Mouse (Mus musculus) lung, postnatal 0 days (tissue): Measurements from ENCODE around the gene Rin1. TPM values are rescaled to one million over a fixed set of nuclear protein-coding genes. Genes with fewer than 3 reads are reported as not detected.

Experiments used
- ATAC-seq: fragments of 200-750 bp; cut with Nextera tagmentation; 2 replicates; pipeline ENCODE4 v1.8.0; 2017; ENCODE audit warnings: moderate library complexity
- DNase-seq: peaks from one replicate; pipeline ENCODE4 v3.0.0-alpha.2; 2016; ENCODE audit warnings: low spot score
- H3K27ac ChIP-seq: fragments of 300-500 bp; sonication (generic); 2 replicates; pipeline ENCODE4 v1.5.1; 2014; ENCODE audit warnings: antibody characterized with exemption, mild to moderate bottlenecking, low read length, mixed read lengths
- H3K27me3 ChIP-seq: fragments of 300-500 bp; sonication (generic); replicated peaks from 2 replicates; pipeline ENCODE4 v1.6.1; 2014; ENCODE audit warnings: low read length, mixed read lengths; ENCODE audit not compliant: insufficient read depth
- H3K36me3 ChIP-seq: fragments of 300-500 bp; sonication (generic); 2 replicates; pipeline ENCODE4 v1.6.1; 2014; ENCODE audit warnings: low read length, mixed read lengths; ENCODE audit not compliant: insufficient read depth
- H3K4me1 ChIP-seq: fragments of 300-500 bp; sonication (generic); 2 replicates; pipeline ENCODE4 v1.6.1; 2014; ENCODE audit warnings: antibody characterized with exemption, low read depth, low read length, mixed read lengths; ENCODE audit not compliant: insufficient read depth
- H3K4me2 ChIP-seq: fragments of 300-500 bp; sonication (generic); replicated peaks from 2 replicates; pipeline ENCODE4 v1.6.1; 2014; ENCODE audit warnings: low read depth, mild to moderate bottlenecking, low read length, moderate library complexity, mixed read lengths
- H3K4me3 ChIP-seq: fragments of 300-500 bp; sonication (generic); 2 replicates; pipeline ENCODE4 v1.5.1; 2014; ENCODE audit warnings: low read depth, low read length
- H3K9ac ChIP-seq: fragments of 300-500 bp; sonication (generic); replicated peaks from 2 replicates; pipeline ENCODE4 v1.6.1; 2014; ENCODE audit warnings: low read depth, mild to moderate bottlenecking
- H3K9me3 ChIP-seq: fragments of 300-500 bp; sonication (generic); 2 replicates; pipeline ENCODE4 v1.6.1; 2016; ENCODE audit warnings: low read length, mixed read lengths
- CTCF ChIP-seq: IDR thresholded peaks from 2 replicates; pipeline ENCODE4 v1.5.1; 2016; ENCODE audit warnings: antibody characterized with exemption, mild to moderate bottlenecking
- EP300 ChIP-seq: IDR thresholded peaks from 2 replicates; pipeline ENCODE4 v1.6.1; 2016; ENCODE audit warnings: antibody characterized with exemption, mild to moderate bottlenecking, control low read depth
- WGBS: fragments of 180-500 bp; shearing (Covaris S2); extraction: QIAGEN DNeasy Blood & Tissue Kit; methylation state at CpG from one replicate; pipeline ENCODE4 v1.1.7; 2014; 5-methylcytosine and 5-hydroxymethylcytosine counted together
- polyA plus RNA-seq: library from polyadenylated mRNA; unstranded; fragments of >200 nt; fragmentation: Nextera tagmentation; extraction: Ambion mirVana; gene quantifications from 2 replicates; pipeline ENCODE4 v1.2.1, GENCODE M21; 2015

Gene Rin1
- polyA plus RNA-seq, 1 experiment from 2014 or later, result 1.7 TPM

DNA sequence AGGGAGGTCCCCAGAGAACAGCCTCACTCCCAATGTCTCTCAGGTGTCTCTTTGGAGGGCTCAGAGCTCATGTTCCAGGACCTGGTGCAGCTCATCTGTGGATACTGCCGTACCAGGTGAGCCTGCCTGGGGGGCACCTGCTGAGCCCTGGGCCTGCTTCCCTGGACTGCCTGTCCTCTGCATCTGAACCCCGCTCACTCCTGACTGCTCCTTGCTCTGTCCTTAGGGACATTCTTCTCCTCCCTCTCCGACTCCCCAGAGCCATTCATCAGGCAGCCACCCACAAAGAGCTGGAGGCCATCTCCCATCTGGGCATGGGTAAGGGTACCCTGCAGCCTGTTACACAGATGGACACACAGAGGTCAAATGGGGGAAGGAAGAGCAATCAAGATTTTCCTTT, 1.2 kb downstream of the Rin1 start:
- peaks cover 13% of the 10 kb centered on the region; the same call in 1 of the 2 replicates for H3K36me3 ChIP-seq
- no peak for DNase-seq
- H3K9me3 ChIP-seq, result no peaks in the 10 kb centered on the region
- H3K4me2 ChIP-seq, result peak overlapping the region; percentile 54
- H3K9ac ChIP-seq, result no peak overlapping the region
- no peak for ATAC-seq
- H3K4me3 ChIP-seq, result peak overlapping the region; percentile 14
- WGBS, result 35% methylated on average over 2 of the region's 3 CpGs
- H3K27me3 ChIP-seq, result no peaks in the 10 kb centered on the region
- TF ChIP-seq CTCF, result no peak
- no peak for TF ChIP-seq EP300
- no peak overlapping the region for H3K27ac ChIP-seq
- H3K4me1 ChIP-seq, result no peaks in the 10 kb centered on the region

DNA sequence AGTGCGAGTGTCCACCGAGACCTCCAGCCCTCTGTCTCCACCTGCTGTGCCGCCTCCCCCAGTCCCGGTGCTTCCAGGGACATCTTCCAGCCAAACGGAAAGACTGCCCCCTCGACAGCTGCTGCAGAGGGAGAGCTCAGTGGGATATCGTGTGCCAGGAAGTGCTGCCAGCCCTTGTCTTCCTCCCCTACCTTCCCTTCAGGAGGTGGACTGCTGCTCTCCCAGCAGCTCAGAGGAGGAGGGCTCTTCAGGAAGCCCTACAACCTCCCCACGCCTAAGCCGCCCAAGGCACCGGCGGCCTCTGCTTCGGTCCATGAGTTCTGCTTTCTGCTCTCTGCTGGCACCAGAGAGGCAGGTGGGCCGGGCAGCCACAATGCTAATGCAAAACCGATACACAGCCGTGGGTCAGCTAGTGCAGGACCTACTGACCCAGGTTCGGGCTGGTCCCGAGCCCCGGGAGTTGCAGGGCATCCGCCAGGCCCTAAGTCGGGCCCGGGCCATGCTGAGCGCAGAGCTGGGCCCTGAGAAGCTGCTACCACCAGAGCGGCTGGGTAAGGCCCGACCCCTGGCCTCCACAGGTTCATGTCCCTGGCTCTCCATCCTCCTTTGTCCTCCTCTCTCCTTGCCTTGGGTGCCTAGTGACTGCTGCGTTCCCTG, 2.0 kb downstream of the Rin1 start:
- H3K27me3 ChIP-seq, result no peaks in the 10 kb centered on the region
- no peak for TF ChIP-seq CTCF
- TF ChIP-seq EP300, result no peak
- DNase-seq (no peak), ATAC-seq (no peak)
- H3K4me3 ChIP-seq, result no peak overlapping the region
- WGBS, result 44% methylated on average over 24 of the region's 25 CpGs
- H3K36me3 ChIP-seq, result peaks cover 10% of the 10 kb centered on the region; the same call in 1 of the 2 replicates
- no peaks in the 10 kb centered on the region for H3K9me3 ChIP-seq
- no peak overlapping the region for H3K9ac ChIP-seq
- H3K4me1 ChIP-seq, result no peaks in the 10 kb centered on the region
- 0 out of 2 replicates have a peak overlapping the region, but pooled peaks have one; percentile 14 for H3K4me2 ChIP-seq
- H3K27ac ChIP-seq, result no peak overlapping the region

GRCm38 (mm10) chr19:5052853-5053252, 2.6 kb downstream of the Rin1 start:
- Histone ChIP-seq H3K9ac (no peak overlapping the region), H3K36me3 (peaks cover 8% of the 10 kb centered on the region; the same call in 1 of the 2 replicates), H3K4me3 (no peak overlapping the region), H3K9me3 (no peaks in the 10 kb centered on the region), H3K27me3 (no peaks in the 10 kb centered on the region), H3K27ac (no peak overlapping the region), H3K4me2 (no peak overlapping the region), H3K4me1 (no peaks in the 10 kb centered on the region)
- no peak for DNase-seq
- ATAC-seq, result no peak
- WGBS, result 68% methylated on average over 17 of the region's 17 CpGs
- no peak for TF ChIP-seq EP300
- TF ChIP-seq CTCF, result no peak

DNA sequence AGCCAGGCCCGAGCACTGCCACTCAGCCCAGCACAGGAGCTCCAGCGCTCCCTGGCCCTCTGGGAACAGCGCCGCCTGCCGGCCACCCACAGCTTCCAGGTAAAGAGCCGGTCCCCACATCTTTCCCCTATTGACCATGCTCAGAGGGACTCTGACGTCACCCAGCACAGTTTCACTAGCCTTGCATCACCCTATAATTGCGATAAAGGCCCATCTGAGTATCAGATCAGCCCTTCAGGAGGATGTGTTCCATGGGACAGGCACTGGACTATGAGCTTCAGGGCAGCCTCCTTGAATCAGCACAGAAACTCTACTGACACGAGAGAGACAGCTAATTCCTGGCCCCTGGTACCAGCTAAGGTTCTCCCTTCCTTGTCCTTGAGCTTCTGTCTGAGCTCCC, 3.6 kb downstream of the Rin1 start:
- Histone ChIP-seq H3K4me3 (no peak overlapping the region), H3K4me2 (no peak overlapping the region), H3K36me3 (peaks cover 4% of the 10 kb centered on the region; the same call in 1 of the 2 replicates), H3K27me3 (no peaks in the 10 kb centered on the region), H3K4me1 (no peaks in the 10 kb centered on the region), H3K9ac (no peak overlapping the region), H3K9me3 (no peaks in the 10 kb centered on the region), H3K27ac (no peak overlapping the region)
- ATAC-seq, result peak; percentile 8; the same call in 1 of the 2 replicates
- peak; percentile 82 for TF ChIP-seq CTCF
- no peak for TF ChIP-seq EP300
- DNase-seq, result peak; percentile 76
- WGBS, result 28% methylated on average over 9 of the region's 9 CpGs

DNA sequence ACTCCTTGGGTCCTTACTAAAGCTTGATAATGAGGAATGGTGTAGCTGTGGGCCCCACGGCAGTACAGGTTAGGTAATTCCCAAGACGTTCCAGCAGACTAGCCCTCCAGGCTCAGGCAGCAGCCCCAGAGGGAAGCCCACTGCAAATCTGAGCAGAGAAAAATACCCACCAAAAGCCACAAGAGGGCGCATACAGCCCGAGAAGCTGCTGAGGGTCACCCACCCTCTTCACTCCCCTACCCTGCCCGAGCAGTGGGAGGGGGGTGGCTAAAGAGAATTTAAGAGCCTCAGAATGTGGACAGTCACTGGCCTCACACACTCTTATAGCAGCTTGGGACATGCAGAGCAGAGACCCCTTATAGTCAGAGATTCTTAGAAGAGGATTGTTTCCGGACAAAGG, 6.0 kb downstream of the Rin1 start:
- Histone ChIP-seq H3K4me2 (no peak overlapping the region), H3K27me3 (no peaks in the 10 kb centered on the region), H3K9ac (no peak overlapping the region), H3K4me3 (no peak overlapping the region), H3K27ac (no peak overlapping the region), H3K4me1 (peaks cover 12% of the 10 kb centered on the region; the same call in 1 of the 2 replicates), H3K36me3 (no peaks in the 10 kb centered on the region), H3K9me3 (no peaks in the 10 kb centered on the region)
- TF ChIP-seq CTCF (peak; percentile 75), EP300 (no peak)
- WGBS, result 17% methylated on average over 6 of the region's 6 CpGs
- DNase-seq, result peak; percentile 60
- ATAC-seq, result no peak

- no peak overlapping the region for H3K9ac ChIP-seq
- DNase-seq (peak; percentile 72), ATAC-seq (peak; percentile 28)
- no peaks in the 10 kb centered on the region for H3K36me3 ChIP-seq
- no peaks in the 10 kb centered on the region for H3K9me3 ChIP-seq
- TF ChIP-seq EP300 (peak; percentile 69; the same call in 1 of the 2 replicates), CTCF (no peak)
- H3K4me1 ChIP-seq, result peaks cover 13% of the 10 kb centered on the region; the same call in 1 of the 2 replicates
- peak overlapping the region; percentile 66 for H3K27ac ChIP-seq
- no peak overlapping the region for H3K4me2 ChIP-seq
- H3K27me3 ChIP-seq, result no peaks in the 10 kb centered on the region
- WGBS, result 21% methylated on average over 16 of the region's 16 CpGs
- no peak overlapping the region for H3K4me3 ChIP-seq
Measured at GRCm38 (mm10) chr19:5057876-5058775, 7.8 kb downstream of the Rin1 start.
